Mouse (Mus musculus) neural tube, embryonic 11.5 days (tissue): ENCODE measurements at regions not wholly inside any gene's neighbourhood (a gene's known extent, or its start where the extent isn't known, plus 50 kb on each side); places are given as distances from the start of the nearest gene placed in this dataset.
"Not testable (repeated sequence)": the region's sequence is repeated elsewhere in the genome, so short reads cannot be mapped to it uniquely, and the experiment has no call there.

Experiments
- ATAC-seq: fragments of 200-750 bp; cut with Nextera tagmentation; 2 replicates; pipeline ENCODE4 v1.8.0; 2017; ENCODE audit warnings: moderate number of reproducible peaks, mild to moderate bottlenecking, moderate TSS enrichment, moderate library complexity; ENCODE audit not compliant: insufficient read depth, low FRiP score, low TSS enrichment
- DNase-seq: peaks from one replicate; pipeline ENCODE4 v3.0.0-alpha.2; 2015; ENCODE audit warnings: low spot score
- H3K27ac ChIP-seq: fragments of 300-500 bp; sonication (generic); 2 replicates; pipeline ENCODE4 v1.5.1; 2014; ENCODE audit warnings: low read depth, mild to moderate bottlenecking, low read length
- H3K27me3 ChIP-seq: fragments of 300-500 bp; sonication (generic); 2 replicates; pipeline ENCODE4 v1.6.1; 2014; ENCODE audit warnings: mild to moderate bottlenecking, low read length, mixed read lengths; ENCODE audit not compliant: control insufficient read depth, insufficient read depth
- H3K36me3 ChIP-seq: fragments of 300-500 bp; sonication (generic); 2 replicates; pipeline ENCODE4 v1.6.1; 2014; ENCODE audit warnings: mild to moderate bottlenecking, low read length, moderate library complexity, mixed read lengths; ENCODE audit not compliant: control insufficient read depth, insufficient read depth
- H3K4me1 ChIP-seq: fragments of 300-500 bp; sonication (generic); 2 replicates; pipeline ENCODE4 v1.6.1; 2014; ENCODE audit warnings: low read length, mixed read lengths; ENCODE audit not compliant: control insufficient read depth, insufficient read depth
- H3K4me2 ChIP-seq: fragments of 300-500 bp; sonication (generic); 2 replicates; pipeline ENCODE4 v1.6.1; 2014; ENCODE audit warnings: low read depth, mild to moderate bottlenecking, moderate library complexity
- H3K4me3 ChIP-seq: fragments of 300-500 bp; sonication (generic); 2 replicates; pipeline ENCODE4 v1.5.1; 2014; ENCODE audit warnings: low read depth, low read length
- H3K9ac ChIP-seq: fragments of 300-500 bp; sonication (generic); 2 replicates; pipeline ENCODE4 v1.6.1; 2014; ENCODE audit warnings: mild to moderate bottlenecking, low read length
- H3K9me3 ChIP-seq: fragments of 300-500 bp; sonication (generic); 2 replicates; pipeline ENCODE4 v1.6.1; 2016; ENCODE audit warnings: low read length; ENCODE audit not compliant: control insufficient read depth
- WGBS: fragments of 180-500 bp; shearing (Covaris S2); extraction: QIAGEN DNeasy Blood & Tissue Kit; methylation state at CpG from one replicate; pipeline ENCODE4 v1.1.7; 2014; 5-methylcytosine and 5-hydroxymethylcytosine counted together

DNA sequence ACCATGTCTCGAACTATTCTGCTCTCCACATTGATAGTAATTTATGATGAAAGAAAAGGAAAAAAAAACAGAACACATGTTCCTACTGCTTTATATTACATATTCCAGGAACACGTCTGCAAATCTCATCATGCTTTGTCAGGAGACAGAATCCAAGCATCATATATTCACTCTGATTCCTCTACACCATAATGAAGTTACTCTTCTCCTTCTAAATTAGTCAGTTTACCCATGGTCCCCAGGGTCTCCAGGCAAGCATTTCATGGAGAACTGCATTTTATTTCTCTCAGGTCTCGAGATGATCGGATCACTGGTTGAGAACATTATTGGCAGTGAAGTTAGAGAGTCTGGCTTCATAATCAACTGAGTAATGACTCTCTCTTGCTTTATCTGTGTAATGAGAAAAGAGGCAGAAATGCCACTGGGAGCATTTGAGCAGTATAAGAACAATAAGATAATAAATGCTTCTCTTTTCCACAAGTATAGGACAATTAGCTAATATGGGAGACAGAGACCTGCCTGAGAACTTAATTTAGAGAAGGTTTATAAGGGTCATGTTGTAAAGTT lies 97.8 kb upstream of the Prl start:
- WGBS, result 63% methylated on average over 4 of the region's 4 CpGs
- H3K4me2 ChIP-seq, result no peak overlapping the region
- no peaks in the 10 kb centered on the region for H3K36me3 ChIP-seq
- H3K4me1 ChIP-seq, result no peaks in the 10 kb centered on the region
- no peak overlapping the region for H3K27ac ChIP-seq
- H3K27me3 ChIP-seq, result no peaks in the 10 kb centered on the region
- ATAC-seq (no peak), DNase-seq (no peak)
- no peak overlapping the region for H3K4me3 ChIP-seq
- no peaks in the 10 kb centered on the region for H3K9me3 ChIP-seq
- H3K9ac ChIP-seq, result no peak overlapping the region

DNA sequence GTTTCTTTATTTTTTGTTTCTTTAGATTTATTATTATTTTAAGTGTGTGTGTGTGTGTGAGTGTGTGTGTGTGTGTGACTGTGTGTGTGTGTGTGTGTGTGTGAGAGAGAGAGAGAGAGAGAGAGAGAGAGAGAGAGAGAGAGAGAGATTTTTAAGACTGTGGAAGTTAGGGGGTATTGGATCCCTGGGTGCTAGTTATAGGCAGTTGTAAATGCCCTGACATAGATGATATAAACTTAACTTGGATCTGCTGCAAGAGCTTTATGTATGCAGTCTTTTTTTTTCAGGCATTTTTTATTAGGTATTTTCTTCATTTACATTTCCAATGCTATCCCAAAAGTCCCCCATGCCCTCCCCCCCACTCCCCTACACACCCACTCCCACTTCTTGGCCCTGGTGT lies 96.8 kb upstream of the Prl start:
- H3K4me2 ChIP-seq, H3K9me3 ChIP-seq, H3K36me3 ChIP-seq: not testable (repeated sequence)

DNA sequence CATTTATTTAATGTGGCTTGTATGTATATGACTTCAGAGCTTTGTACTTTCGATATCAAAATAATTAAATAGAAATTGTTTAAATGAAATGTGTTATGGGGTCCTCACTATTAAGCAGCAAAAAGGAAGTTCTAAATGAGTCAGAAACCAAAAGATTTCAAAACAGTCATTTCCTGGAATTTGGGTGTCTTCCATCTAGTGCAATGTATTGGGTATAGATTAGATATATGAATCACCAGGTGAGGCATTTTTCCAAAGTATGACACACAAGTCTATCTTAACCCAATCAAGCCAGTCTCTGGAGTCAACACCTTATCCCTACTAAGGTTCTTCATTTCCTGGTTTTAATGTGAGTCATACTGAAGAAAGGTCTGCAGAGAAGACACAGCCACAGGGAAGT lies 81.3 kb upstream of the Prl start:
- DNase-seq (no peak), ATAC-seq (no peak)
- Histone ChIP-seq H3K27me3 (no peaks in the 10 kb centered on the region), H3K9me3 (no peaks in the 10 kb centered on the region), H3K27ac (no peak overlapping the region), H3K4me2 (no peak overlapping the region), H3K4me3 (no peak overlapping the region), H3K36me3 (no peaks in the 10 kb centered on the region), H3K9ac (no peak overlapping the region), H3K4me1 (no peaks in the 10 kb centered on the region)
- WGBS, result 95% methylated on average over 1 of the region's 1 CpGs

More for the DNA sequence above, 96.8 kb upstream of the Prl start:
- not testable (repeated sequence) for H3K27me3 ChIP-seq, H3K27ac ChIP-seq, ATAC-seq, H3K9ac ChIP-seq, H3K4me3 ChIP-seq, DNase-seq, H3K4me1 ChIP-seq

DNA sequence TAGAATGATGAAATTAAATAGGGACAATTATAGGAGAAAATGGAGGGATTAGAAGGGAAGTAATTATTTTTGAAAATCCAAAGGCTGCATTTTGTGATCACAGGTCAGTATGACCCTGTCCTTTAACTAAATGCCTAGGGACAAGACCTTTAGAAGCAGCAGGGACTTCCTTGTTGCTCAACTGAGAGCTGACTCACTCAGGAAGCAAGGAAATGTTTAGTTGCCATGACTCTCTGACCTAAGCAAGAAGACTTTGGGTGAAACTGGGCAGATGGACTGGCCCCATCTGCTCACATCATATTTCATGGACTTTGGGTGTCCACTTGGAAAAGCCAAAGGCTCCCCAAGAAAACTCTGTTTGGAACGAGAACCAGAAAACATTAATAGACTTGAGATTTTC lies 76.9 kb upstream of the Prl start:
- Histone ChIP-seq H3K36me3 (no peaks in the 10 kb centered on the region), H3K27me3 (no peaks in the 10 kb centered on the region), H3K9ac (no peak overlapping the region), H3K27ac (no peak overlapping the region), H3K9me3 (no peaks in the 10 kb centered on the region), H3K4me2 (no peak overlapping the region), H3K4me1 (no peaks in the 10 kb centered on the region), H3K4me3 (no peak overlapping the region)
- no peak for ATAC-seq
- DNase-seq, result no peak
- 79% methylated on average over 1 of the region's 1 CpGs for WGBS
